Mouse (Mus musculus) thymus, postnatal 0 days (tissue): ENCODE data around the gene Bbip1. TPM values are rescaled to one million over a fixed set of nuclear protein-coding genes. Genes with fewer than 3 reads are reported as not detected.

Source experiments
- DNase-seq: peaks from one replicate; pipeline ENCODE4 v3.0.0-alpha.2; 2015; ENCODE audit warnings: low spot score
- polyA plus RNA-seq: library from polyadenylated mRNA; unstranded; fragments of >200 nt; fragmentation: Nextera tagmentation; extraction: Ambion mirVana; gene quantifications from 2 replicates; pipeline ENCODE4 v1.2.1, GENCODE M21; 2015

Gene Bbip1
- polyA plus RNA-seq, 1 experiment from 2014 or later: 139 TPM

DNA sequence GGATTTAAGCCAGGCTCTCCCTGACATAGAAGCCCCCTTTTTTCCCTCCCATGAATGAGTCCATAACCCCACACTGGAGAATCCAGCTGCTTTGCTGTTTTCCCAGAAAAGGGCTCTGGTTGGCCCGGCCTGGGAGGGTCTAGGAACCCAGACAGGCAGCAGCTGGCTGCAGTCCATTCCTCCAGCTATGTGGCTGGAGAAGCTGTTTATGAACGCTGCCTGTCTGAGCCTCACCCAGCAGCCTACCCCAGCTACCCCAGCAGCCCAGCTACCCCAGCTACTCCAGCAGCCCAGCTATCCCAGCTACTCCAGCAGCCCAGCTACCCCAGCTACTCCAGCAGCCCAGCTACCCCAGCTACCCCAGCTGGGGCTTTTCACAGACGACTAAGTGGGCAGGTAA is 52.4 kb downstream of the Bbip1 start, which contains the start of gene Pdcd4:
Gene Pdcd4 (plus strand): TSS at position 171 of the 400 bp plus-strand sequence.
- peak; percentile 55 for DNase-seq

DNA sequence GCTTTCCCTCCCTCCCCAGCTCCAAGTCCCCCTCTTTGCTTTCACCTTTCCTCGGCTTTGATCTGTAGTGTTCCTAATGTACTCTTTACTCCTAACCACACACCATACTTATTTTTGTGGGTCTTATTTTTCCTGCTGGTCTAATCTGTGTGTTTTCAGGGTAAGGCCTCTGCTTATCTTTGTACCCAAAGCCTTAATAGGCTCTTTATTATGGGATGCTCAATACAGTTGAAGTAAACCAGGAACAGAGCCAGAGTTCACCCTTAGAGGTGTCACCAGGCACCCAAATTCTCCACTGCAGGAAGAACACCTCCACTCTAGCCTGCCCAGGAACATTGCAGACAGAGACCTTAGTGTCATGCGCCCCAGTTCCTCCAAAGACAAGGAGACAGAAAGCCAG is 52.9 kb downstream of the Bbip1 start:
- no peak for DNase-seq

DNA sequence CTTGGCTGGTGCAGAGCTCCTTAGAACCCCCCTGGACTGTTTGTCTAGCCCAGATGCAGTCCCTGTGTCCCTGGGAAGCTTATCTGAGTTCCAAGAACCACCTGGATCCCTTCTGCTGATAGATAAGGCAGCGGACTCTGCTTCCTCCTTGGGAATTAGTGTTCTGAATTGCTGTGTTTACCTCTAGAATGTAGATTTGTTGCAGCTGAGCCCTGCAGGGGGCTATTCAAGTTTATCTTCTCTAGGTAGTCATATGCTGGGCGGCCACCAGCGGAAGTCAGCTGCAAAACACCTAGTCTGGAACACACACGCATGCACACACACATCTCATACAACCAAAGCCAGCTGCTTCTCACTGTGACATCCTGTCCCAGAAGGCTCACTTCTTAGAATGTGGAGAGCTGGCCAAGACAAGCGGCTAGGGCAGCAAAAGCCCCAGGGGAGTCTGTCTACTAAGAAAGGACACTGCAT is 53.6 kb downstream of the Bbip1 start:
- DNase-seq: peak; percentile 91

DNA sequence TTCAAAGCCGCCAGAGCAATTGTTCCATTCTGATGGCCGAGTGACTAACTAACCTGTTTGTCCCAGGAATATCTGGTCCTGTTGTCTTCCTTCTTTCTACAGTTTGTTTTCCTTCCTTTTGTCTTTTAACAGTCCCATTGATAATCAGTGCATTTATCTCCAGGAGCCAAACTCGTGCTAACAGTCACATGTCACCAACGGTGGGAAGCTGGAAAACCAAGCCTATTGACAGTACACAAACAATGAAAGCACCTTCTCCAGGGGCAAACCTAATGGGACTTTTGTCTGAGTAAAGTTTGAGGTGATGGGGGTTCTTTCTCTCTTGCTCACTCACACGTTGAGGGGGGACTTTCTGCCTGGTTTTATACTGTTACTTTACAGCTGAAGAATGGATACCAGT is 54.2 kb downstream of the Bbip1 start:
- no peak for DNase-seq

DNA sequence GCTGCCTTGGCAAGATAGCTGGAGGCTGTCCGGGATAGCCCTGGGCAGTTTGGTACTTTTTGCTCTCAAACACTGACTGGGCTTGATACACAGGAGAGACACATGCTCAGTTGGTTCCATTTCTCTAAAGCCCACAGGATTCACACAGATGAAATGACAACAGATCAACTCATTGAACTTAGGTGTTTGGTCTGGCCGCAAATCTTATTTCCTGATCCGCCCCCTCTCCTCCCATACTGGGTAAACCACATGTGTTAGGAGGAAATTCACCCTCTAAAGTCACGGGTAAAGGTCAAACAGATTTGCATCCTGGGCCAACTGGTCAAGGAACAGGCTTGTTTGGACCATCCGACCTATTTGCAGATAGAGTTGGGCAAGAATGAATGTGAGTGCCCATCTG is 54.9 kb downstream of the Bbip1 start:
- peak; percentile 41 for DNase-seq

DNA sequence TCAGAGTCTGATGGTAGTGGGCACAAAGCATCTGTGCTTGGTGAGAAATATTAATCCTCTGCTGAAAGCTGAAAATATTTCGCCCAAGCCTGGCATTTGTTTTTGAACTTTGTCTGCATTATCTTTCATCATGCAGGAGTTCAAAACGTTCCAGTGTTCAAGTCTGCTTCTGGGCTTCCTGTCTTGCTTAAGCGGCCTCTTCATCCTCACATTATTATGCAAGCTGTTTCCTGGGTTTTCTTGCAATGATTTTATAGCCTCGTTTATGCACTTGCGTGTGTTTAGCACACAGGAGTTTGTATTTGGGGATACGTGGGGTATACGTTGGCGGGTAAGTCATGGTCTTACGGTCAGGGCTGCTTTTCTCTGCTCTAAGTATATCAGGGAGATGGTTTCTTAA is 56.1 kb downstream of the Bbip1 start:
- peak; percentile 52 for DNase-seq

DNA sequence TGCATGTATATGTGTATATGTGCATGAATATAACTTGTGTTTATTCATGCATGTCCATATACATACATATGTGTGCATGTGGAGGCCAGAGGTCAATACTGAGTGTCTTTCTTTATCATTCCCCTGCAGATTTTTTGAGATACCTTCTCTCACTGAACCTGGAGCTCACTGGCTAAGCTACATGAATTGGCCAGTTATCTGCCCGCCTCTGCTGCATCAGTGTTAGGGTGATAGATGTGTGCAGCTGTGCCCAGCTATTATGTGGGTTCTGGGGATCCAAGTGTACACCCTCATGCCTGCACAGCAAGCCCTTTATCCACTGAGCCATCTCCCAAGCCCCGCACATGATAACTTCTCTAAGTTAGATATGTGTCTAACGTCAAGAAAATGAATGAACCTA is 56.6 kb downstream of the Bbip1 start:
- DNase-seq: no peak

DNA sequence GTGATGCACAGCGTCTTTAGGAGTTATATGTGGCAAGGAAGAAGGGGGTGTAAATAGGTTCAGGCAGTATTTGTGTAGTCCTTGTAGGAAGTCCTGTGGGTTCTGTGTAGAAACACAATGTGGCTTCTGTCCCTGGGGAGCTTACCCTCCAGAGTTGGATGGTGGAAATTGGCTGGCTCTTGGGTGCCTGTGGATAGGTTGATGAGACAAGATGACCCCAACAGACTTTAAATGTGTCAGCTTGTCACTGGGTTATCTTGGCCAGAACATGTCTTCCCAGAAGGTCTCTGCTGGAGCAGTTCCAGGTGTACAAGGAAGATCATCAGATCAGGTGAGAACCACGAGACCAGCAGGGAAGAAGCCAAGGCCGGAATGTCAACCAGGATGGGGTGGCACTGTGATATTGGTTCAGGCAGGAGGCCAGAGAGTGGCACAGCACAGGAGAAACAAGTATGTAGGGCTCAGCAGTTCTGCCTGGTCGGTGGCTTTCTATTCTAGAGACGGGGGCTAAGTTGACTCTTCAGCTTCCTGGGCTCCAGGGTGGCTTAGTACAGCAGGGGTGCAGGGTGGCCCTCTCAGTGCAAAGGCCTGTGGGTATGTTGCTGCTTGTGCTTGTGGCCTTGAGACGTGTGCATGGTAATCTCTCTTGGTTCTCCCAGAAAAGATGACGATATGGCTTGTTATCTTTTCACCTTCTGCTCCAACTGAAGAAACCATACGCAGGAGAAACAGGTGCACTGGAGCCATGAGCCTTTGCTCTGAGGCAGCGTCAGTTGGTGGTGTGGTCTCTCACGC is 57.7 kb downstream of the Bbip1 start:
- DNase-seq: peak; percentile 70

DNA sequence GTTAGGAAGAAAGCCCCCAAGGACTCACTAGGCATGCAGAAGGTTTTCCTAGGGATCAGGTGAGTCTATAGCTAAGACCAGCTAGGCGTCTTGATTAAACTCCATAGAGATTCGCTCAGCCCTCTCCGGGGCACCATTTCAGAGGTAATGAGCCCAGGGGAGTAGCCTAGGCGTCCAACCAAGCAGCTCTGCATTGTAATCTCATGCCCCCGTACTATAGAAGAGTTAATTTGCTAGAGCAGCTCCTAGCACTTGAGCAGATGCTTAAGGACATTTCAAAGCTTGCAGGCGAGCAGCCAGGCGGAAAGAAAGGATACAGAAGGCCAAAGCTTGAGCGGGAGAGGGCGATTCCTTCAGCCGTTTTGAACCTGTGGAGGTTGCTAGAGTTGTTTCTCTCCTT is 59.0 kb downstream of the Bbip1 start:
- no peak for DNase-seq

DNA sequence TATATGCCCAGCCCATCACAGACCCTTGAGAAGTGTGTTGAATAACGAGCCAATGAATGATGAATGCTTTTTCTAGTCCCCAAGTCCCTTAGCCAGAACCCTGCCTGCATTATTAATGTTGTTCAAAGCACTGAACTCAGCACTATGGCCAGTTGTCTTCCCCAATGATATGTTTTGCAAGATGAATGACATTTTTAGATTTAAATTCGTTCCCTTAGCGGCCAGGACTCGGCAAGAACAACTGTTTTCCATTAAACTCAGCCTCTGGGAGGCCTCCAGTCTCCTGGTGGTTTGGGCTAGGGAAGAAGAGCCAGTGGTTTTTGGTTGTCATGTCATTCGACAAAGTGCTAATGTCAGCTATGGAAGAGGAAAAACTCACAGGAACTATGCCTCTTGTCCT is 62.6 kb downstream of the Bbip1 start:
- DNase-seq: no peak

DNA sequence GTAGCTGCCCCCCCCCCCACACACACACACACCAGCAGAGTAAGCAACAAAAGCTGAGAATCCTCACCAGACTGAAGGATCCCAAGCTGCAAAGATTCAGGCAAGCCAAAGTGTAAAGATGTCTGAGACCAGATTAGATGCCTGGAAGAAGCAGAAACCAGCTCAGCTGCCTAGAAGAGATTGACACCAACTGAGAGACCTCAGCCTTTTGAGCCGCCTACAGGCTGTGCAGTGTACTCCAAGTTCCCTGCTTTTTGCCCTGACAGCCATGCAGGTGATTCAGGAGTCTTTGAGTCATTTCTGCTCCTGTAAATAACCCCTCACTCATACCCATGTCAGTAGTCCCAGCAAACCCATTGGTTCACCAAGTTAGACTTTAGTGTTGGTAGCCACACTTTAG is 64.0 kb downstream of the Bbip1 start:
- DNase-seq: no peak

Other genes starting within 250 kb of the Bbip1 start
- 156 and 182 TPM in 2 replicates for gene Pdcd4, start 52.4 kb downstream of the Bbip1 start, polyA plus RNA-seq
- gene Shoc2, start 321 bp downstream of the Bbip1 start, polyA plus RNA-seq: 26.1 and 29.8 TPM in 2 replicates
- gene Adra2a, start 99.5 kb upstream of the Bbip1 start, polyA plus RNA-seq: 0.46 and 0.51 TPM in 2 replicates